Mouse (Mus musculus) leukemia stem cell, adult 10-12 weeks (primary cell): ENCODE measurements around the gene Fam19a5. TPM values are rescaled to one million over a fixed set of nuclear protein-coding genes. Genes with fewer than 3 reads are reported as not detected.

ENCODE experiments used
- polyA plus RNA-seq: library from polyadenylated mRNA; stranded (reverse); fragments of >175 nt; gene quantifications from 2 replicates; pipeline ENCODE4 v1.2.3, GENCODE M21; 2012; ENCODE audit warnings: low replicate concordance

Gene Fam19a5
- polyA plus RNA-seq, result not detected in 2 replicates

GRCm38 (mm10) chr15:87543599-87544338, at the start of gene Fam19a5:
Gene Fam19a5 (plus strand): TSS chr15:87544299.

